Mouse (Mus musculus) heart, postnatal 0 days (tissue): ENCODE data around the gene Ccdc84. TPM values are rescaled to one million over a fixed set of nuclear protein-coding genes. Genes with fewer than 3 reads are reported as not detected.

Experiments used
- ATAC-seq: fragments of 200-750 bp; cut with Nextera tagmentation; 2 replicates; pipeline ENCODE4 v1.8.0; 2017; ENCODE audit warnings: low read depth, moderate number of reproducible peaks, moderate library complexity; ENCODE audit not compliant: insufficient read depth
- DNase-seq: peaks from one replicate; pipeline ENCODE4 v3.0.0-alpha.2; 2016; ENCODE audit warnings: low spot score
- H3K27ac ChIP-seq: fragments of 300-500 bp; sonication (generic); 2 replicates; pipeline ENCODE4 v1.5.1; 2014; ENCODE audit warnings: low read depth, mild to moderate bottlenecking
- H3K27me3 ChIP-seq: fragments of 300-500 bp; sonication (generic); 2 replicates; pipeline ENCODE4 v1.6.1; 2014; ENCODE audit warnings: low read length, mixed read lengths; ENCODE audit not compliant: control insufficient read depth, insufficient read depth
- H3K36me3 ChIP-seq: fragments of 300-500 bp; sonication (generic); replicated peaks from 2 replicates; pipeline ENCODE4 v1.6.1; 2014; ENCODE audit warnings: low read length, mixed read lengths; ENCODE audit not compliant: control insufficient read depth, insufficient read depth
- H3K4me1 ChIP-seq: fragments of 300-500 bp; sonication (generic); 2 replicates; pipeline ENCODE4 v1.6.1; 2014; ENCODE audit warnings: antibody characterized with exemption; ENCODE audit not compliant: control insufficient read depth, insufficient read depth
- H3K4me2 ChIP-seq: fragments of 300-500 bp; sonication (generic); 2 replicates; pipeline ENCODE4 v1.6.1; 2014; ENCODE audit warnings: low read depth, mild to moderate bottlenecking, low read length, moderate library complexity
- H3K4me3 ChIP-seq: fragments of 300-500 bp; sonication (generic); 2 replicates; pipeline ENCODE4 v1.5.1; 2014; ENCODE audit warnings: low read depth, low read length
- H3K9ac ChIP-seq: fragments of 300-500 bp; sonication (generic); replicated peaks from 2 replicates; pipeline ENCODE4 v1.6.1; 2014; ENCODE audit warnings: low read depth, low read length, mixed read lengths
- H3K9me3 ChIP-seq: fragments of 300-500 bp; sonication (generic); replicated peaks from 2 replicates; pipeline ENCODE4 v1.6.1; 2016; ENCODE audit warnings: low read length; ENCODE audit not compliant: control insufficient read depth
- CTCF ChIP-seq: IDR thresholded peaks from 2 replicates; pipeline ENCODE4 v1.5.1; 2016; ENCODE audit warnings: antibody characterized with exemption, control low read depth, low read depth
- EP300 ChIP-seq: IDR thresholded peaks from 2 replicates; pipeline ENCODE4 v1.6.1; 2016; ENCODE audit warnings: antibody characterized with exemption, low read depth
- WGBS: fragments of 180-500 bp; shearing (Covaris S2); extraction: QIAGEN DNeasy Blood & Tissue Kit; methylation state at CpG from one replicate; pipeline ENCODE4 v1.1.7; 2014; 5-methylcytosine and 5-hydroxymethylcytosine counted together
- polyA plus RNA-seq: library from polyadenylated mRNA; unstranded; fragments of >200 nt; fragmentation: Nextera tagmentation; extraction: Ambion mirVana; gene quantifications from 2 replicates; pipeline ENCODE4 v1.2.1, GENCODE M21; 2015
- total RNA-seq: library from RNA; depleted of rRNA; stranded (reverse); fragments of >200 nt; gene quantifications from 2 replicates; pipeline ENCODE4 v1.2.3, GENCODE M21; 2014; ENCODE audit warnings: low replicate concordance

Ccdc84 gene
- total and polyA plus RNA-seq, 2 experiments from 2014 or later: 17.7 to 45.1 TPM

GRCm38 (mm10) chr9:44398551-44398950 lies 19.8 kb downstream of the Ccdc84 start:
- TF ChIP-seq CTCF (no peak), EP300 (no peak)
- no peaks in the 10 kb centered on the region for H3K9me3 ChIP-seq
- H3K36me3 ChIP-seq: peaks cover 31% of the 10 kb centered on the region
- no peak for ATAC-seq
- DNase-seq: no peak
- no peak overlapping the region for H3K9ac ChIP-seq
- H3K27me3 ChIP-seq: no peaks in the 10 kb centered on the region
- 85% methylated on average over 9 of the region's 9 CpGs for WGBS
- no peak overlapping the region for H3K4me2 ChIP-seq
- no peak overlapping the region for H3K27ac ChIP-seq
- H3K4me1 ChIP-seq: peaks cover 33% of the 10 kb centered on the region
- no peak overlapping the region for H3K4me3 ChIP-seq

- Histone ChIP-seq H3K4me2 (peak overlapping the region; percentile 96), H3K9ac (no peak overlapping the region), H3K27me3 (no peaks in the 10 kb centered on the region), H3K4me3 (no peak overlapping the region), H3K36me3 (peaks cover 27% of the 10 kb centered on the region), H3K27ac (peak overlapping the region; percentile 8; the same call in 1 of the 2 replicates), H3K4me1 (peaks cover 33% of the 10 kb centered on the region), H3K9me3 (no peaks in the 10 kb centered on the region)
- ATAC-seq (no peak), DNase-seq (no peak)
- 22% methylated on average over 4 of the region's 4 CpGs for WGBS
- TF ChIP-seq CTCF (no peak), EP300 (no peak)
Observed at GRCm38 (mm10) chr9:44398087-44398486, 20.3 kb downstream of the Ccdc84 start.

- Histone ChIP-seq H3K27me3 (no peaks in the 10 kb centered on the region), H3K9ac (peak within 1 kb of the TSS; percentile 59), H3K9me3 (no peaks in the 10 kb centered on the region), H3K4me2 (peak within 1 kb of the TSS; percentile 96), H3K27ac (peak within 1 kb of the TSS; percentile 90), H3K36me3 (peaks cover 14% of the 10 kb centered on the region), H3K4me3 (peak within 1 kb of the TSS; percentile 70), H3K4me1 (peaks cover 33% of the 10 kb centered on the region)
- ATAC-seq: peak; percentile 94
- TF ChIP-seq EP300: 0 out of 2 replicates have a peak, but pooled peaks have one; percentile 24
- no peak for TF ChIP-seq CTCF
- under 1% methylated on average over 43 of the region's 43 CpGs for WGBS
- DNase-seq: peak; percentile 96
Observed at GRCm38 (mm10) chr9:44396684-44397411, 21.5 kb downstream of the Ccdc84 start, which contains the start of gene Slc37a4. Slc37a4 (plus strand) TSS chr9:44396852.

GRCm38 (mm10) chr9:44391466-44391865 lies 26.9 kb downstream of the Ccdc84 start:
- Histone ChIP-seq H3K9ac (no peak overlapping the region), H3K9me3 (no peaks in the 10 kb centered on the region), H3K36me3 (peaks cover 45% of the 10 kb centered on the region), H3K27ac (no peak overlapping the region), H3K4me2 (no peak overlapping the region), H3K27me3 (no peaks in the 10 kb centered on the region), H3K4me1 (no peaks in the 10 kb centered on the region), H3K4me3 (no peak overlapping the region)
- peak; percentile 79 for TF ChIP-seq CTCF
- TF ChIP-seq EP300: no peak
- ATAC-seq (peak; percentile 57), DNase-seq (peak; percentile 46)
- WGBS: 21% methylated on average over 4 of the region's 4 CpGs

GRCm38 (mm10) chr9:44389273-44389672 lies 29.1 kb downstream of the Ccdc84 start:
- no peak overlapping the region for H3K9ac ChIP-seq
- H3K27ac ChIP-seq: no peak overlapping the region
- TF ChIP-seq EP300: no peak
- peak; percentile 57 for TF ChIP-seq CTCF
- H3K36me3 ChIP-seq: peaks cover 67% of the 10 kb centered on the region
- ATAC-seq: no peak
- H3K4me1 ChIP-seq: no peaks in the 10 kb centered on the region
- no peaks in the 10 kb centered on the region for H3K9me3 ChIP-seq
- H3K4me2 ChIP-seq: no peak overlapping the region
- 55% methylated on average over 8 of the region's 8 CpGs for WGBS
- no peaks in the 10 kb centered on the region for H3K27me3 ChIP-seq
- H3K4me3 ChIP-seq: no peak overlapping the region
- peak; percentile 39 for DNase-seq

- Histone ChIP-seq H3K27me3 (no peaks in the 10 kb centered on the region), H3K27ac (no peak overlapping the region), H3K4me3 (no peak overlapping the region), H3K9ac (no peak overlapping the region), H3K4me1 (no peaks in the 10 kb centered on the region), H3K36me3 (peaks cover 87% of the 10 kb centered on the region), H3K9me3 (no peaks in the 10 kb centered on the region), H3K4me2 (no peak overlapping the region)
- no peak for ATAC-seq
- DNase-seq: no peak
- TF ChIP-seq CTCF (no peak), EP300 (no peak)
- WGBS: 52% methylated on average over 3 of the region's 3 CpGs
Observed at GRCm38 (mm10) chr9:44387221-44387620, 31.1 kb downstream of the Ccdc84 start.
